In genomic region chr13:19395688-19396354, GRCm38 (mm10) we compare ENCODE assay signal across 8 mouse cellular contexts. TPM values are rescaled to one million over a fixed set of nuclear protein-coding genes. Genes with fewer than 3 reads are reported as not detected.
A peak's percentile ranks its signal among the peaks of the same experiment; 100 is the strongest.
DNase-seq lines count a peak whose midpoint lies in the region; ATAC-seq and TF ChIP-seq lines count a peak whose summit lies in the region.

TSS of gene Stard3nl (minus strand) at chr13:19395795.

- H3K9me3 ChIP-seq in ES-E14 (ENCODE audit: control insufficient read depth, insufficient read depth, low read depth, low read length) = no peaks in the 10 kb centered on the region
- H3K9me3 ChIP-seq in forebrain, embryonic 15.5 days = no peaks in the 10 kb centered on the region

- intact Hi-C loops in heart, postnatal 25 days (cut with DNase I) = no loop called here

- 1% methylated on average over 37 of the region's 37 CpGs for WGBS in forebrain, embryonic 15.5 days
- under 1% methylated on average over 37 of the region's 37 CpGs for WGBS in lung, adult 2 months

- DNase-seq in ES-E14 (ENCODE audit: low read depth, low spot score) = peak; percentile 95
- DNase-seq in cerebellum, adult 11-12 months = peak; percentile 99
- DNase-seq in heart, postnatal 25 days (ENCODE audit: low spot score) = peak; percentile 98
- peak; percentile 98 to 100 for DNase-seq in layer of hippocampus, adult 18-20 months (ENCODE audit: low spot score in 2 of 2)
- peak; percentile 97 for DNase-seq in lung, adult 2 months
- DNase-seq in thymus, adult 18-20 months = peak; percentile 98

- peak; percentile 99 for ATAC-seq in forebrain, embryonic 15.5 days (replicated peaks)
- peak; percentile 100 for ATAC-seq in neutrophil, adult 5-6 weeks (ENCODE audit: extremely low read depth, insufficient number of reproducible peaks, low FRiP score, poor library complexity, severe bottlenecking)

- H3K27me3 ChIP-seq in forebrain, embryonic 15.5 days = no peaks in the 10 kb centered on the region

- H3K4me3 ChIP-seq in ES-E14 (ENCODE audit: insufficient read depth in 1 of 2, low read depth in 1 of 2, low read length in 2 of 2, poor library complexity in 1 of 2, severe bottlenecking in 1 of 2) = peak within 1 kb of the TSS; percentile 74 to 97
- peak within 1 kb of the TSS; percentile 82 for H3K4me3 ChIP-seq in forebrain, embryonic 15.5 days
- H3K4me3 ChIP-seq in lung, adult 2 months (replicated peaks; ENCODE audit: extremely low read depth, low read depth, low read length) = peak within 1 kb of the TSS; percentile 93

- no peak within 1 kb of the TSS; the same call in 1 of the 2 replicates for H3K27ac ChIP-seq in ES-E14 (ENCODE audit: insufficient read depth, low read depth, low read length, poor library complexity, severe bottlenecking)
- peak within 1 kb of the TSS; percentile 94 for H3K27ac ChIP-seq in forebrain, embryonic 15.5 days (replicated peaks)

- no peak for TF ChIP-seq POLR2A in lung, adult 2 months (IDR thresholded peaks at IDR 0.05; ENCODE audit: borderline replicate concordance, extremely low read depth, low read depth, low read length)

- H3K36me3 ChIP-seq in ES-E14 (ENCODE audit: control insufficient read depth, insufficient read depth, low read length, poor library complexity, severe bottlenecking) = peaks cover 4% of the 10 kb centered on the region; the same call in 1 of the 2 replicates
- no peaks in the 10 kb centered on the region for H3K36me3 ChIP-seq in forebrain, embryonic 15.5 days

- in situ Hi-C loops in ES-E14 (cut with MboI; ENCODE audit: low sequenced_read_pairs in 2 of 2, unreplicated experiment in 2 of 2) = no loop called here

- peaks cover 5 to 10% of the 10 kb centered on the region in 2 experiments; a peak in 3 of 4 replicates for H3K4me1 ChIP-seq in ES-E14 (ENCODE audit: control insufficient read depth in 2 of 2, insufficient read depth in 2 of 2, low read length in 2 of 2, poor library complexity in 1 of 2)
- peaks cover 27% of the 10 kb centered on the region for H3K4me1 ChIP-seq in forebrain, embryonic 15.5 days
- H3K4me1 ChIP-seq in lung, adult 2 months (ENCODE audit: control insufficient read depth, insufficient read depth, low read length) = peaks cover 6% of the 10 kb centered on the region

- peak within 1 kb of the TSS; percentile 79 for H3K9ac ChIP-seq in ES-E14 (ENCODE audit: insufficient read depth, low read depth, low read length, poor library complexity, severe bottlenecking)
- H3K9ac ChIP-seq in forebrain, embryonic 15.5 days (replicated peaks) = peak within 1 kb of the TSS; percentile 94

- no peak for TF ChIP-seq CTCF in lung, adult 2 months (IDR thresholded peaks at IDR 0.05; ENCODE audit: insufficient read depth, low read length)

- H3K4me2 ChIP-seq in forebrain, embryonic 15.5 days (replicated peaks) = peak within 1 kb of the TSS; percentile 47

TF ChIP-seq in ES-E14, 5 proteins besides CTCF, POLR2A, EP300 and RAD21:
- TF ChIP-seq ZNF384 (IDR thresholded peaks at IDR 0.05; ENCODE audit: low read depth, low read length) = no peak
- 0 out of 2 replicates have a peak, but pooled peaks have one; percentile 64 for TF ChIP-seq HCFC1 (IDR thresholded peaks at IDR 0.05; ENCODE audit: borderline replicate concordance, insufficient read depth, low read length)
- TF ChIP-seq ZC3H11A (IDR thresholded peaks at IDR 0.05; ENCODE audit: borderline replicate concordance, low read depth, low read length) = no peak
- TF ChIP-seq CHD2 (IDR thresholded peaks at IDR 0.05; ENCODE audit: low read depth, low read length) = 0 out of 2 replicates have a peak, but pooled peaks have one; percentile 42
- no peak for TF ChIP-seq MAFK (IDR thresholded peaks at IDR 0.05; ENCODE audit: insufficient read depth, low read depth, low read length)
TF ChIP-seq in ES-E14: peak in this region for 2.

RNA-seq across cellular contexts. Expression of gene Stard3nl, which starts in this region (rescaled TPM):
- 64.5 and 76.4 TPM in 2 replicates for total RNA-seq in ES-E14 (2012; rRNA removed)
- polyA plus RNA-seq in forebrain, embryonic 15.5 days (2015; fragmentation: Nextera tagmentation; extraction: Ambion mirVana) = 183 and 184 TPM in 2 replicates
- total RNA-seq in heart, postnatal 25 days (2021) = 10 to 100 TPM; 15.0 to 16.6 TPM
- 10 to 100 TPM; 59.1 to 59.2 TPM for total RNA-seq in layer of hippocampus, adult 18-20 months (2021)
- polyA plus RNA-seq in lung, adult 2 months (2012; rRNA removed) = 35.0 and 44.2 TPM in 2 replicates
- 20.4 and 25.0 TPM in 2 replicates for total RNA-seq in neutrophil, adult 5-6 weeks (2017)
